In genomic region chr13:25020540-25020892, GRCm38 (mm10) we compare ENCODE assay signal across 8 mouse cellular contexts. TPM values are rescaled to one million over a fixed set of nuclear protein-coding genes. Genes with fewer than 3 reads are reported as not detected.
DNase-seq lines count a peak whose midpoint lies in the region; ATAC-seq and TF ChIP-seq lines count a peak whose summit lies in the region.

No protein-coding gene starts in this region.

- WGBS in heart, embryonic 10.5 days, result 42% methylated on average over 4 of the region's 4 CpGs
- WGBS in forebrain, embryonic 13.5 days, result 54% methylated on average over 4 of the region's 4 CpGs
- 25% methylated on average over 4 of the region's 4 CpGs for WGBS in liver, embryonic 12.5 days (ENCODE audit: insufficient replicate concordance)
- 38% methylated on average over 4 of the region's 4 CpGs for WGBS in stomach, embryonic 16.5 days

- H3K9ac ChIP-seq in forebrain, embryonic 13.5 days, result peak overlapping the region; percentile 87
- peak overlapping the region; percentile 90 for H3K9ac ChIP-seq in liver, embryonic 12.5 days
- peak overlapping the region; percentile 87 for H3K9ac ChIP-seq in stomach, embryonic 16.5 days (ENCODE audit: low read length)

- TF ChIP-seq CTCF in E14TG2a.4 (conservative IDR thresholded peaks at IDR 0.05; ENCODE audit: low read length), result no peak

- DNase-seq in heart, embryonic 10.5 days (ENCODE audit: low spot score), result no peak
- no peak for DNase-seq in heart, adult 11 months
- no peak for DNase-seq in gastrocnemius, postnatal 25 days
- DNase-seq in gastrocnemius, adult 8-10 months (ENCODE audit: low spot score in 2 of 2), result no peak

- peaks cover 11% of the 10 kb centered on the region for H3K4me1 ChIP-seq in heart, embryonic 10.5 days
- H3K4me1 ChIP-seq in E14TG2a.4 (replicated peaks; ENCODE audit: low read depth, low read length), result peaks cover 17% of the 10 kb centered on the region
- H3K4me1 ChIP-seq in forebrain, embryonic 13.5 days, result peaks cover 24% of the 10 kb centered on the region
- peaks cover 34% of the 10 kb centered on the region for H3K4me1 ChIP-seq in liver, embryonic 12.5 days
- H3K4me1 ChIP-seq in stomach, embryonic 16.5 days (ENCODE audit: control insufficient read depth, insufficient read depth, low read length), result peaks cover 16% of the 10 kb centered on the region; the same call in 1 of the 2 replicates

- peak overlapping the region; percentile 95 for H3K27ac ChIP-seq in heart, embryonic 10.5 days
- H3K27ac ChIP-seq in forebrain, embryonic 13.5 days, result no peak overlapping the region
- H3K27ac ChIP-seq in liver, embryonic 12.5 days, result peak overlapping the region; percentile 78
- peak overlapping the region; percentile 35 for H3K27ac ChIP-seq in stomach, embryonic 16.5 days (ENCODE audit: low read length)

- no peaks in the 10 kb centered on the region for H3K27me3 ChIP-seq in heart, embryonic 10.5 days (ENCODE audit: insufficient read depth, poor library complexity, severe bottlenecking)
- H3K27me3 ChIP-seq in E14TG2a.4 (ENCODE audit: insufficient read depth, low read length), result peaks cover 23% of the 10 kb centered on the region
- no peaks in the 10 kb centered on the region for H3K27me3 ChIP-seq in forebrain, embryonic 13.5 days
- H3K27me3 ChIP-seq in liver, embryonic 12.5 days (replicated peaks), result no peaks in the 10 kb centered on the region
- no peaks in the 10 kb centered on the region for H3K27me3 ChIP-seq in stomach, embryonic 16.5 days (ENCODE audit: control insufficient read depth, insufficient read depth, low read length)

- H3K36me3 ChIP-seq in heart, embryonic 10.5 days, result peaks cover 8% of the 10 kb centered on the region; the same call in 1 of the 2 replicates
- peaks cover 17% of the 10 kb centered on the region for H3K36me3 ChIP-seq in E14TG2a.4 (ENCODE audit: insufficient read depth, low read length)
- H3K36me3 ChIP-seq in forebrain, embryonic 13.5 days (ENCODE audit: poor library complexity, severe bottlenecking), result peaks cover 9% of the 10 kb centered on the region; the same call in 1 of the 2 replicates
- peaks cover 25% of the 10 kb centered on the region for H3K36me3 ChIP-seq in liver, embryonic 12.5 days
- H3K36me3 ChIP-seq in stomach, embryonic 16.5 days (ENCODE audit: control insufficient read depth, insufficient read depth, low read length), result no peaks in the 10 kb centered on the region

- no peaks in the 10 kb centered on the region for H3K9me3 ChIP-seq in heart, embryonic 10.5 days
- no peaks in the 10 kb centered on the region for H3K9me3 ChIP-seq in E14TG2a.4 (ENCODE audit: low read length)
- H3K9me3 ChIP-seq in forebrain, embryonic 13.5 days (replicated peaks), result no peaks in the 10 kb centered on the region
- no peaks in the 10 kb centered on the region for H3K9me3 ChIP-seq in liver, embryonic 12.5 days (replicated peaks)
- no peaks in the 10 kb centered on the region for H3K9me3 ChIP-seq in stomach, embryonic 16.5 days (replicated peaks; ENCODE audit: control insufficient read depth, low read length)

- peak; percentile 39 for ATAC-seq in forebrain, embryonic 13.5 days
- ATAC-seq in liver, embryonic 12.5 days, result peak; percentile 48
- ATAC-seq in stomach, embryonic 16.5 days (ENCODE audit: insufficient read depth, low FRiP score), result no peak

- H3K4me2 ChIP-seq in forebrain, embryonic 13.5 days, result peak overlapping the region; percentile 76
- peak overlapping the region; percentile 83 for H3K4me2 ChIP-seq in liver, embryonic 12.5 days
- H3K4me2 ChIP-seq in stomach, embryonic 16.5 days (ENCODE audit: low read depth, low read length), result peak overlapping the region; percentile 87

- peak overlapping the region; percentile 76 for H3K4me3 ChIP-seq in heart, embryonic 10.5 days
- H3K4me3 ChIP-seq in E14TG2a.4 (replicated peaks; ENCODE audit: low read length), result peak overlapping the region; percentile 83; the same call in 1 of the 2 replicates
- H3K4me3 ChIP-seq in forebrain, embryonic 13.5 days, result peak overlapping the region; percentile 81
- peak overlapping the region; percentile 84 for H3K4me3 ChIP-seq in liver, embryonic 12.5 days
- peak overlapping the region; percentile 71 for H3K4me3 ChIP-seq in stomach, embryonic 16.5 days (replicated peaks; ENCODE audit: low read length)

RNA-seq across cellular contexts. Expression of gene Mrs2, which starts 0.3 kb away (rescaled TPM):
- polyA plus RNA-seq in heart, embryonic 10.5 days (2016; fragmentation: Nextera tagmentation; extraction: Ambion mirVana), result 18.5 and 19.8 TPM in 2 replicates
- polyA plus RNA-seq in forebrain, embryonic 13.5 days (2015; fragmentation: Nextera tagmentation; extraction: Ambion mirVana), result 13.8 and 17.3 TPM in 2 replicates
- polyA plus RNA-seq in liver, embryonic 12.5 days (2016; fragmentation: Nextera tagmentation; extraction: Ambion mirVana), result 18.3 and 18.7 TPM in 2 replicates
- polyA plus RNA-seq in stomach, embryonic 16.5 days (2015; fragmentation: Nextera tagmentation; extraction: Ambion mirVana), result 14.3 and 15.3 TPM in 2 replicates
- total RNA-seq in gastrocnemius, postnatal 25 days (2021), result 10 to 100 TPM; 35.2 to 39.6 TPM
- total RNA-seq in gastrocnemius, adult 8-10 months (2022), result 10 to 100 TPM; 37.9 to 43.4 (median 40.0) TPM

RNA-seq across cellular contexts. Expression of gene Dcdc2a, which starts 35.3 kb away (rescaled TPM):
- 0.75 and 0.83 TPM in 2 replicates for polyA plus RNA-seq in heart, embryonic 10.5 days (2016; fragmentation: Nextera tagmentation; extraction: Ambion mirVana)
- polyA plus RNA-seq in forebrain, embryonic 13.5 days (2015; fragmentation: Nextera tagmentation; extraction: Ambion mirVana), result 1.9 and 2.1 TPM in 2 replicates
- 0.13 and 0.15 TPM in 2 replicates for polyA plus RNA-seq in liver, embryonic 12.5 days (2016; fragmentation: Nextera tagmentation; extraction: Ambion mirVana)
- polyA plus RNA-seq in stomach, embryonic 16.5 days (2015; fragmentation: Nextera tagmentation; extraction: Ambion mirVana), result 0.95 and 1.3 TPM in 2 replicates
- total RNA-seq in gastrocnemius, postnatal 25 days (2021), result not detected
- total RNA-seq in gastrocnemius, adult 8-10 months (2022), result 1 to 10 TPM in 1 of 4 experiments, under 1 TPM in 3; 0.15 to 1.2 (median 0.28) TPM
